Mouse (Mus musculus): ENCODE results near the gene Imp3.

- TF ChIP-seq ZC3H11A (IDR thresholded peaks at IDR 0.05; ENCODE audit: borderline replicate concordance, low read depth, low read length) (no peak), ZNF384 (IDR thresholded peaks at IDR 0.05; ENCODE audit: low read depth, low read length) (no peak)
Observed at GRCm38 (mm10) chr9:56913991-56914390, 23.3 kb upstream of the Imp3 start.

Data from ES-E14 (cell line).